Mouse (Mus musculus): ENCODE data around the gene Crbn. TPM values are rescaled to one million over a fixed set of nuclear protein-coding genes. Genes with fewer than 3 reads are reported as not detected.
A peak's percentile ranks its signal among the peaks of the same experiment; 100 is the strongest.

Crbn gene
- polyA plus RNA-seq, 1 experiment = 7.7 TPM

DNA sequence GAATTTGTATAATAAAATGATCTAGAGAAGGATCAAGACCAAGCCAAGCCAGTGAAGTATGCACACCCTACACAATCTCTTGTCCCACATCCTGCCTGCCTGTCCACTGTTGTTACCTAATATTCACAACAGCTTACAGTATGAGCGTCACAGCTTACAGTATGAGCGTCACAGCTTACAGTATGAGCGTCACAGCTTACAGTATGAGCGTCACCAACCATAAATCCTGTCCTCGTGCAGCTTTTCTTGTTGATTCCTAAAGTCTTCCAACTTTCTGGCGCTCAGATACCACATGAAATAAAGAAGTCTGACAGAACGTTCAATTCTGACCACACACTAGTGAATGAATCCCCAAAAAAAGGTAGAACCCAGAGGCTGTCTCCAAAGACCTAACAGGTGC is 6.8 kb downstream of the Crbn start:
- no peak for TF ChIP-seq CTCF (IDR thresholded peaks at IDR 0.05; ENCODE audit: extremely low read depth, insufficient read depth, insufficient read length, insufficient replicate concordance)
- no peaks in the 10 kb centered on the region for H3K27me3 ChIP-seq (ENCODE audit: control insufficient read depth, insufficient read depth, low read length)
- peaks cover 21% of the 10 kb centered on the region for H3K36me3 ChIP-seq (ENCODE audit: control insufficient read depth, insufficient read depth, low read length)
- no peaks in the 10 kb centered on the region for H3K4me1 ChIP-seq (ENCODE audit: control insufficient read depth, insufficient read depth, insufficient read length)
- no peak for DNase-seq (ENCODE audit: low read depth in 1 of 2, low spot score in 2 of 2)
- H3K27ac ChIP-seq (ENCODE audit: insufficient read depth, low read length) = peak overlapping the region; percentile 14
- WGBS = 66% methylated on average over 7 of the region's 7 CpGs
- H3K4me3 ChIP-seq (ENCODE audit: extremely low read depth, insufficient read depth, insufficient read length) = no peak overlapping the region

DNA sequence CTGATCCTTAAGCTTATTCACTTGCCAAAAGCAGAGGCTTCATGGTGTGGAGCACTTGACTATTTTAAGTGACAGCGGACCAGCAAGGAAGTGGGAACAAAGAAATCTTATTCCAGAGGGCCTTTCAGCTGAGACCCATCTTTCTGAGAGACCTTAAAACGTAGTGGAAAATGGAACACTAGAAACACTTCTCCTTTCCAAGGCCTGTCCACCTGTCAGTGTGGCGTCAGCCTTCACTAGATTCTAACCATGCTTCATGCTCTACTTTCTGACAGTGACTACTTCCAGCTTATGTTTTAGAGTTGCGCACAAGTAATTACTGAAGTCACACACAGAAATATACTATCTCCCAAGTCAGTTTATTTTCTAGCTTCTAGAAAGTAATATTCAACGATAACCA is 7.4 kb downstream of the Crbn start:
- Histone ChIP-seq H3K36me3 (ENCODE audit: control insufficient read depth, insufficient read depth, low read length) (peaks cover 22% of the 10 kb centered on the region), H3K4me1 (ENCODE audit: control insufficient read depth, insufficient read depth, insufficient read length) (no peaks in the 10 kb centered on the region)
- TF ChIP-seq POLR2A (IDR thresholded peaks at IDR 0.05; ENCODE audit: low read depth, low read length) (no peak), CTCF (IDR thresholded peaks at IDR 0.05; ENCODE audit: extremely low read depth, insufficient read depth, insufficient read length, insufficient replicate concordance) (no peak)

DNA sequence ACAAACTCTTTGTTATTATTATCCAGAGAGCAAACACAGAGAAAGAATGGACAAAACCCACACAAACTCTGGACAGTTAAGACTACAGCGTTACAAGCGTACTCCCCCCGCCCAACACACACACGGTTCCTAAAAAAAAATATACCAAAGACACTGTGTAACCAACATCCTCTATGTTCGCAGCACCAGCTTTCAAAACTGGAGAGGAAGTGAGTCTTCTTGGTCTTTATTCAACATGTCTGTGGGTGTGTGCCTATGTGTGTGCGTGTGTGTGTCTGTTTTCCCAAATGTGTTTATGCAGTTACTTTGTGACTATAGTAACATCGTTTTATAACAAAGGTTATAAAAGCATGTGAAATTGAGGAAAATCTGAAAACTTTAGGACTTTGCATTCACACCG is 8.4 kb downstream of the Crbn start:
- H3K4me1 ChIP-seq (ENCODE audit: control insufficient read depth, insufficient read depth, insufficient read length) = no peaks in the 10 kb centered on the region
- DNase-seq (ENCODE audit: low read depth in 1 of 2, low spot score in 2 of 2) = no peak
- no peak overlapping the region for H3K4me3 ChIP-seq (ENCODE audit: extremely low read depth, insufficient read depth, insufficient read length)
- TF ChIP-seq POLR2A (IDR thresholded peaks at IDR 0.05; ENCODE audit: low read depth, low read length) (no peak), CTCF (IDR thresholded peaks at IDR 0.05; ENCODE audit: extremely low read depth, insufficient read depth, insufficient read length, insufficient replicate concordance) (no peak)
- peaks cover 25% of the 10 kb centered on the region for H3K36me3 ChIP-seq (ENCODE audit: control insufficient read depth, insufficient read depth, low read length)
- no peaks in the 10 kb centered on the region for H3K27me3 ChIP-seq (ENCODE audit: control insufficient read depth, insufficient read depth, low read length)
- WGBS = 69% methylated on average over 8 of the region's 8 CpGs
- H3K27ac ChIP-seq (ENCODE audit: insufficient read depth, low read length) = no peak overlapping the region

More for the DNA sequence above, 7.4 kb downstream of the Crbn start:
- 80% methylated on average over 5 of the region's 5 CpGs for WGBS
- Histone ChIP-seq H3K4me3 (ENCODE audit: extremely low read depth, insufficient read depth, insufficient read length) (no peak overlapping the region), H3K27ac (ENCODE audit: insufficient read depth, low read length) (0 out of 2 replicates have a peak overlapping the region, but pooled peaks have one; percentile 46), H3K27me3 (ENCODE audit: control insufficient read depth, insufficient read depth, low read length) (no peaks in the 10 kb centered on the region)
- no peak for DNase-seq (ENCODE audit: low read depth in 1 of 2, low spot score in 2 of 2)

DNA sequence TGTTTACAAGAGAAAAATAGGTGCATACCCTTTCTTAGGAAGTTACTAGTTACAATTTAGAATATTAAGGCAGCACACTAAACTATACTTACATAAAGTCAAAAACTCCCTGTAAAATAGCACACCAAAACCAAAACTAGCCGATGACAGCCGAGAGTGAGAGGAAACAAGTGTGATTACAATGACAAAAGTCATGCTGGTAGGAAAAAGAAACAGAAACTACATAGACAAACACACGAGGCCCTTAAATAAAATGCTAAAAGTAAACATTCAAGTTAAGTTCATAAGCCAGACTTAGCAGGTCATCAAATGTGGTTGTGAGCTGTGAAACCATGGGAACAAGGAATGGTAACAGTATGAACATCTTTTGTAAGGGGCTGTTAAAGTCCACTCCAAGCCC is 12.7 kb downstream of the Crbn start:
- H3K36me3 ChIP-seq (ENCODE audit: control insufficient read depth, insufficient read depth, low read length) = peaks cover 21% of the 10 kb centered on the region

DNA sequence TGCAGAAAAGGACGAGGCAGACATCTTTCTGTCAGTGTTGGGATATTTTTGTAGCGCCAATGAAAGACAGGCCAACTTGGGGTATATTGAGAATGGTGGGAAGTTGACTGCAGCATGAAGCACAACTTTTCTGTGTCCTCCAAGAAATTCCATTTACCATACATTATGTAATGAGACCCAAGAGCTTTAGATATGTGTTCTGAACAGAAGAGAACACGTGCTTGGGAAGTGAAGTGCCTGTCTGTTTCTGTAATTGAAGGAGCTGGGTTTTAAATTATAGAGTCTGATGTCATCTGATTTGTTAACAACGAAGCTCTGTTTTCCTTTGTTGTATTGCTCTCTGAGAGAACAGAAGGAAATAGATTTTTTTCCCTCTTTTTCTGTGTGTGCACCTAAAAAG is 29.8 kb downstream of the Crbn start:
- TF ChIP-seq CTCF (IDR thresholded peaks at IDR 0.05; ENCODE audit: extremely low read depth, insufficient read depth, insufficient read length, insufficient replicate concordance) (no peak), POLR2A (IDR thresholded peaks at IDR 0.05; ENCODE audit: low read depth, low read length) (no peak)
- DNase-seq (ENCODE audit: low read depth in 1 of 2, low spot score in 2 of 2) = no peak
- H3K27me3 ChIP-seq (ENCODE audit: control insufficient read depth, insufficient read depth, low read length) = no peaks in the 10 kb centered on the region
- H3K4me1 ChIP-seq (ENCODE audit: control insufficient read depth, insufficient read depth, insufficient read length) = peaks cover 6% of the 10 kb centered on the region
- no peak overlapping the region for H3K27ac ChIP-seq (ENCODE audit: insufficient read depth, low read length)
- H3K36me3 ChIP-seq (ENCODE audit: control insufficient read depth, insufficient read depth, low read length) = peaks cover 16% of the 10 kb centered on the region
- peak overlapping the region; percentile 99 for H3K4me3 ChIP-seq (ENCODE audit: extremely low read depth, insufficient read depth, insufficient read length)
- WGBS = 30% methylated on average over 4 of the region's 4 CpGs

More for the DNA sequence above, 12.7 kb downstream of the Crbn start:
- Histone ChIP-seq H3K27ac (ENCODE audit: insufficient read depth, low read length) (no peak overlapping the region; the same call in 1 of the 2 replicates), H3K27me3 (ENCODE audit: control insufficient read depth, insufficient read depth, low read length) (no peaks in the 10 kb centered on the region), H3K4me3 (ENCODE audit: extremely low read depth, insufficient read depth, insufficient read length) (no peak overlapping the region), H3K4me1 (ENCODE audit: control insufficient read depth, insufficient read depth, insufficient read length) (no peaks in the 10 kb centered on the region)
- no peak for DNase-seq (ENCODE audit: low read depth in 1 of 2, low spot score in 2 of 2)
- 76% methylated on average over 3 of the region's 3 CpGs for WGBS
- TF ChIP-seq POLR2A (IDR thresholded peaks at IDR 0.05; ENCODE audit: low read depth, low read length) (no peak), CTCF (IDR thresholded peaks at IDR 0.05; ENCODE audit: extremely low read depth, insufficient read depth, insufficient read length, insufficient replicate concordance) (no peak)

DNA sequence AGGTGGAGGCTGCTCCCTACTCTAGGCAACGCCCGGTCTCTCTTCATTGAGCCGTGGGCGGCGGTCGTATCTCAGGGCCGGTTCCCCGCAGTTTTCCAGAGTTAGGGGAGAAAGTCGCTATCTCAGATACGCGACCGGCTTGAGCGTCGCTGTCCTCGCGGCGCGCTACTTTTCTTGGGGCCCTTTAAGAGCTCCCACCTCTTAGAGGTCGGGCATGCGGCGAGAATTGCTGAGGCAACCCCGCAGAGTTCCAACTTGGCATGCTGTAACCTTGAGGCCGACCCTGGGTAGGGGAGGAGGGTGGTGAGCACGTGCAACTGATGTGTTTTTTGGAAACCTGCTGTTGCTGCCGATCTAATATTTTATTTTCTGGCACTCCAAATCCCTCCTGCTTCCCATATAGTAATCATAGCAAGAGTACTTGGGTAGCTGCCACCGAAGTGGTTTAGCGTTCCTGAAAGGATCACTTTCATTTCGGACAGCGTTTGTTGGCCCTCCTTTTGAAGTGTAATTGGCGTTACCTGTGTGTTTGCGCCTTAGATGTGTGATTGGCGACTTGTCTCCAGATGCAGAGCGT is 30.5 kb downstream of the Crbn start:
- peaks cover 13% of the 10 kb centered on the region for H3K36me3 ChIP-seq (ENCODE audit: control insufficient read depth, insufficient read depth, low read length)
- TF ChIP-seq POLR2A (IDR thresholded peaks at IDR 0.05; ENCODE audit: low read depth, low read length) = no peak
- TF ChIP-seq CTCF (IDR thresholded peaks at IDR 0.05; ENCODE audit: extremely low read depth, insufficient read depth, insufficient read length, insufficient replicate concordance) = no peak
- H3K4me3 ChIP-seq (ENCODE audit: extremely low read depth, insufficient read depth, insufficient read length) = peak overlapping the region; percentile 99
- under 1% methylated on average over 33 of the region's 33 CpGs for WGBS
- H3K27ac ChIP-seq (ENCODE audit: insufficient read depth, low read length) = peak overlapping the region; percentile 85
- H3K27me3 ChIP-seq (ENCODE audit: control insufficient read depth, insufficient read depth, low read length) = no peaks in the 10 kb centered on the region
- H3K4me1 ChIP-seq (ENCODE audit: control insufficient read depth, insufficient read depth, insufficient read length) = peaks cover 6% of the 10 kb centered on the region
- DNase-seq (ENCODE audit: low read depth in 1 of 2, low spot score in 2 of 2) = no peak

DNA sequence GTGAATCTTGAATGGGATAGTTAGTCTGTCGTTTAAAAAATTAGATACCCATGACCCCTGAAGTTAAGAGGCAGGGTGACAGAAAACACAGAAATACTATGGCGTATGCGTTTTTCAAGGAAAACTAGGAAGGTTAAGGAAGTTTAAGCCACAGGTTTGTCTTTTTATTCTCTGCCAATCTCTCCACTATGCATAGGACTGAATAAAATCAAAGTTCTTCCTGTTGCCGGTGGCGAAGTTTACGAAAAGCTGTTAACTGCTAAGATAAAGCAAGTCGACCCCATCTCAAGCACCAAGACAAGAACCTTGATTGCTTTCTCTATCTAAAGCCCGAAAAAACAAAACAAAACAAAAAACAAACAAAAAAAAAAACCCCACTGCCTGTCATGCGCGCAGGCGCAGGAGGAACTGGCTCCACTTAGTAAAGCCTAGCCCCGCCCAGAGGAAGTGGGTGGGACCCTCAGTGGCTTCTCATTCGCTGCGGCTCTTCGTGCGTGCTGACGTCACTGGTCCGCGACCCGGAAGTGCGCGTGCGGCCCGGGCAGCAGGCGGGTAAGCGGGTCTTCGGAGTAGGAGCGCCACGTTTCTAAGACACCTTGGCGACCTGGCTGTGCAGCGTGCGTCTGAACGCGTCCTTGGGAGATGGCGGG is 31.1 kb downstream of the Crbn start, which contains the start of gene Trnt1:
Gene Trnt1, plus strand, starts transcription at position 481 of the 650 bp plus-strand sequence.
- peak; percentile 82 for TF ChIP-seq POLR2A (IDR thresholded peaks at IDR 0.05; ENCODE audit: low read depth, low read length)
- no peak for TF ChIP-seq CTCF (IDR thresholded peaks at IDR 0.05; ENCODE audit: extremely low read depth, insufficient read depth, insufficient read length, insufficient replicate concordance)
- peaks cover 9% of the 10 kb centered on the region for H3K36me3 ChIP-seq (ENCODE audit: control insufficient read depth, insufficient read depth, low read length)
- no peaks in the 10 kb centered on the region for H3K27me3 ChIP-seq (ENCODE audit: control insufficient read depth, insufficient read depth, low read length)
- H3K27ac ChIP-seq (ENCODE audit: insufficient read depth, low read length) = peak within 1 kb of the TSS; percentile 85
- H3K4me1 ChIP-seq (ENCODE audit: control insufficient read depth, insufficient read depth, insufficient read length) = peaks cover 6% of the 10 kb centered on the region
- peak within 1 kb of the TSS; percentile 99 for H3K4me3 ChIP-seq (ENCODE audit: extremely low read depth, insufficient read depth, insufficient read length)
- WGBS = 8% methylated on average over 35 of the region's 35 CpGs
- peak; percentile 96 to 98 for DNase-seq (ENCODE audit: low read depth in 1 of 2, low spot score in 2 of 2)
